Mouse (Mus musculus) megakaryocyte, adult 5-6 weeks (primary cell): ENCODE data around the gene Ybx2. TPM values are rescaled to one million over a fixed set of nuclear protein-coding genes. Genes with fewer than 3 reads are reported as not detected.

ENCODE experiments used
- ATAC-seq: 2 replicates; pipeline ENCODE4 v1.8.0; 2016; ENCODE audit warnings: mild to moderate bottlenecking, inconsistent platforms; ENCODE audit not compliant: poor library complexity, severe bottlenecking
- total RNA-seq, 2 experiments: library from RNA; stranded (forward) in 1 of 2; stranded (reverse) in 1 of 2; fragments of 153-499, 151-499 nt in 1 of 2; fragments of 221-1000, 200-1000 nt in 1 of 2; gene quantifications; 2 replicates each; pipeline versions ENCODE4 v1.2.3 to v1.2.4; 2015 to 2017

Ybx2 gene
- total RNA-seq (2015) (not detected in 2 replicates), total RNA-seq (2017) (not detected in 2 replicates)

DNA sequence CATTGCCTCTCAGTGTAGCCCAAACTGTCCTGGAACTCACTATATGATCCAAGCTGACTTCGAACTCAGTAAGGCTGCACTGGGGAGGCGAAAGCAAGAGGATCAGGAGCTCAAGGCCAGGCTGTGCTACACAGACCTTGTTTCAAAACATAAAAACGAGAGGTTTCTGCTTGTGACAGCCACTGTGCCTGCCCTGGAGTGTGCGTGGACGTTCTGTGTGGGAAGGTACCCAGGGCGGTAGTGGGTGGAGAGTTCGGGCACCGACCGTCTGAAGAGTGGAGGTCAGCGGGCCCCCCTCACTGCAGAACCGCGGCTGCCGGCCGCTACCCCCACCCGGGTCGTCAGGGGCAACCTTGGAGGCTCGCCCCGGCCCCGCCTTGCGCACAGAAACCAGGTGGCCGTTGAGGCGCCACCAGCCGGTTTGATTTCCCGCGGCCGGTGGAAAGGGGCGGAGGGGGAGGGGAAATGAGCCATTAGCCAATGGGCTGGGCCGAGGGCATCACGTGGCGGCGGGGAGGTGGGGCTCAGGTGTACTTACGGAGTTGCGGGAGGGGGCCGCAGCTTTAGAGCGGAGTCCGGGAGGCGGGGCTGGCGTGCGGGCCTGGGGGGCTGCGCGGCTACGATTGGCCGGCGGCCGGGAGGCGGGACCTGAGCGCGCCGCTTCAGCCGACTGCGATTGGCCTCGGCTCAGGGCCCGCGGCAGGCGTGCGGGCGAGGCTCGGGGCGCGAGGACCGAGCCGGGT is at the start of gene Ybx2:
Ybx2 (plus strand) TSS at position 660 of the 743 bp plus-strand sequence.
- peak; percentile 55 for ATAC-seq

- ATAC-seq = no peak
These were observed 48.5 kb upstream of the Ybx2 start for GRCm38 (mm10) chr11:69886907-69887635.

- no peak for ATAC-seq
These were observed 44.1 kb upstream of the Ybx2 start for GRCm38 (mm10) chr11:69891482-69891881.

- ATAC-seq = peak; percentile 86
These were observed 40.9 kb upstream of the Ybx2 start for GRCm38 (mm10) chr11:69894671-69895070.

GRCm38 (mm10) chr11:69895291-69895690 is 40.3 kb upstream of the Ybx2 start, which contains the start of gene Acap1:
TSS of gene Acap1 (minus strand) at chr11:69895539.
- ATAC-seq = peak; percentile 86

DNA sequence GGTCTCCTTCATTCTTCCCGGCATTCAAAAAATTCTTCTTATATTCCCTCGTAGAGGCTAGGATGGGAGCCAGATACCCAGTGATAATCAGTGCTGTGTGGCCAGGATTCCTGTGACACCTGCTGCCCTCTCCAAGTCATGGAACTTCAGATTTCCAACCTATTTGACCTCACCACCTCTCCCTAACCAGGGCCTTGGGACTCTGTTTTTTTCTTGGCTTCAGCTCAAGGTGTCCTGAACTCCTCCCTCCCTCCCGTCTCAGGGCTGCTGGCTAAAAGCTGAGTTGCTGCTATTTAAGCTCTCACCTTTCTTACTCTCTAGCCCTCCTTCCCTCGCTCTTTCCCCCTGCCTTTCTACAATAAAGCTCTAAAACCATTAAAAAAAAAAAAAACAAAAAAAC is 35.7 kb upstream of the Ybx2 start:
- ATAC-seq = no peak

DNA sequence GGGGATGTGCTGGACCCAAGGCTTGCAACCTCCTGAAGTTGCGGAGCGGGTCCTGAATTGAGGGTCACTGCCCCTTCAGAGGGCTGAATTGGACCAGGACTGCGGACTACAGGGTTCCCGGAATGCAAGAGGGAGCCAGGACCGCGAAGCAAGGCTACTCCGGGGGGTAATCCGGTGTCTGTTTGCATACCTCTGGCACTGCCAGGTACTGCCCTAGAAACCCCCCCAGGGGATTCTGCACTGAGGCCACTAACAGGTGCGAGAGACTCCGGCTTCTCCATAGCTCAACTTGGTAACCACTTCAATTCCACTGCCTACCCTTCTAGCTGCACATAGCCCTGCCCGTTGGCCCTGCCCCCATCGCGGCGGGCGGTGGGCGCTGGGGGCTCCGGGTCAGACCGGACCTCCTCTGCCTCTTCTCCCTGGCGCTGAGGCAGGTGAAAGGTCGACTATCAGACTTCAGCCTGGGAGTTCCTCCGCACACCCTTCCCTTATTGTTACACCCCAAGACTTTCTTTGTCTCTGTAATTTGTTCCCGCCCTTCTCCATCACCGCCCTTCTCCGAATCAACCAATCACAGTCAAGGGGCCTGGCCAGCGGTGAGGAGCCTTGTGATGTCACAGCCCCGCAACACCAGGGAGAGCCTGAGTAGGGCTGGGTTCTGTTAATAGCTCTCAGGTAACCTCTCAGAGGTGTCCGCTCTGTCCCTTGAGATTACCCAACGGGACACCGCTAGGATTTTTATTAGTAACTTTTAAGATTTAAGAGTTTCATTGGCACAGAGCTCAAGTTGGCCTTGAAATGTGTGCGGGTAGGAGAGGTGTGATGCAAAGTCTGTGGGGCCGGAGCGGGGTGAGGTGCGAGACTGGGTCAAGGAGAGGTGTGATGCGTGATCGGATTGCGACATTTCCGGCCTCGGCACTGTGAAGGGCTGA is 34.9 kb upstream of the Ybx2 start, which contains the start of the genes 2810408A11Rik and Neurl4:
2810408A11Rik (minus strand) TSS at position 517 of the 935 bp plus-strand sequence.
Neurl4 (plus strand) TSS at position 602 of the 935 bp plus-strand sequence.
- peak; percentile 85 for ATAC-seq

DNA sequence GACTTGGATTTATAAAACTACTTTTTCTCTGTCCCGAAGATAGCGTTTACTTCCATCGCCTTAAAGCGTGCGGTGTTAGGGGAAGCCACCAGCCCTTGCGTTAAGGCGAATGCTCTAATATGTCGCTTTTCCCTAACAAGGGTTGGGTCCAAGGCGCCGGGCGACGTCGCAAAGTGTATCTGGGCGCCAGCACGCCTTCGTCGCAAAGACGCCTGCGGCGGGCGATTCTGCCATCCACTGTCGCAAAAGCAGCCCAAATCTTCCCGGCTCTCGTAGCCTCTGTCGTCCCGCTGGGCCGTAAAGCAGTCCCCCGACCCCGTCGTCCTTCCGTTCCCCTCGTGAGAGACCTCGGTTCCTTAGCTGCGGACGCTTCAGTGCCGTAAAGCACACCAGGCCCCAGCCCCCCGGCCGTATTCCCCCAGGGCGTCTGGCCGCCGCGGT is 34.2 kb upstream of the Ybx2 start:
- ATAC-seq = peak; percentile 80

- ATAC-seq = no peak
These were observed 33.6 kb upstream of the Ybx2 start for GRCm38 (mm10) chr11:69901993-69902392.

DNA sequence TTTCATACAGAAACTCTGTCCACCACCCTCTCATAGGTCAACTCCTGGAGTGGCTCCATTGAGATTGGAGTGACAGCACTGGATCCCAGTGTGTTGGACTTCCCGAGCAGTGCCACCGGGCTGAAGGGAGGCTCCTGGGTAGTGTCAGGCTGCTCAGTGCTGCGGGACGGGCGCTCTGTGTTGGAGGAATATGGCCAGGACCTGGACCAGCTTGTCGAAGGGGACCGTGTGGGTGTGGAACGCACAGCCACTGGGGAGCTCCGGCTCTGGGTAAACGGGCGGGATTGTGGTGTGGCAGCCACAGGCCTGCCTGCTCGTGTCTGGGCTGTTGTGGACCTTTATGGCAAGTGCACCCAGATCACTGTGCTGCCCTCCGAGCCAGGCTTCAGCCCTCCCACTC is 32.6 kb upstream of the Ybx2 start:
- no peak for ATAC-seq

- no peak for ATAC-seq
These were observed 31.3 kb upstream of the Ybx2 start for GRCm38 (mm10) chr11:69904311-69904710.

- ATAC-seq = no peak
These were observed 27.0 kb upstream of the Ybx2 start for GRCm38 (mm10) chr11:69908645-69909044.

DNA sequence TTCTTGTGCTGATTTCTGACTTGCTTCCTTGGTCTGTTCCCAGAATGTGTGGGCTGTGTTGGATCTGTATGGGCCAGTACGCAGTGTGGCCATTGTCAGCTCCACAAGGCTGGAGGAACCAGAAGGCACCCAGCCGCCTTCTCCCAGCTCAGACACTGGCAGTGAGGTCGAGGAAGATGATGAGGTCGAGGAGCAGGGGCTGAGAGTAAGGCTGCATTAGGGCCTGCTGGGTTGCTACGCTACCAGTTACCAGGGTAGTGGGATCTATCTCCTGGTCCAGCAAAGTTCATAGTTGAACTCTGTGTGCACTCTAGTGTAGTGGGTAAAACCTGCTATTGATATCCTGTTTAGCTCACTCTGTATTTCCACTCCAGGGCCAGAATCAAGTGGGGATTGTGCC is 26.4 kb upstream of the Ybx2 start:
- ATAC-seq = no peak

DNA sequence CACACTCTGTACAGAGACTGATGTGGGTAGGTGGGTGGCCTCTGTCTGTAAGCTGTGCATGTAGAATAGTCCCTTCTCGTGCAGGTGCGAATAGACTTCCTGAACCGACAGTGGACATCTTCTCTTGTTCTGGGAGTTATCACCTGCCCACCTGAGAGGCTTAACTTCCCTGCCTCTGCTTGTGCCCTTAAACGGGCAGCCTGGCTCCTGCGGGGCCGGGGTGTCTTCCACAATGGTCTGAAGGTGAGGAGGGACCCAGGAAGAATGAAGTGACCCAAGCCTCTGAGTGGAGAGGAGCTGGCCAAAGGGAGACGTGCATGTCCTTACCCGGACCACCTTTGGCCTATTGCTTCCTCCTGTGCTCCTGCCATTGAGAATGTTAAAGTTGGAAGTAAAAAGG is 25.4 kb upstream of the Ybx2 start:
- ATAC-seq = no peak

GRCm38 (mm10) chr11:69910781-69911560 is 24.6 kb upstream of the Ybx2 start:
- no peak for ATAC-seq

- ATAC-seq = no peak
These were observed 23.9 kb upstream of the Ybx2 start for GRCm38 (mm10) chr11:69911701-69912100.

- no peak for ATAC-seq
These were observed 22.7 kb upstream of the Ybx2 start for GRCm38 (mm10) chr11:69912716-69913530.

- ATAC-seq = peak; percentile 89
These were observed 21.8 kb upstream of the Ybx2 start, which contains the start of gene Gps2 for GRCm38 (mm10) chr11:69913554-69914371. TSS of gene Gps2 (plus strand) at chr11:69913888.
